ENCODE assay signal across 9 mouse cellular contexts in genomic region chr19:11811688-11812365, GRCm38 (mm10). TPM values are rescaled to one million over a fixed set of nuclear protein-coding genes. Genes with fewer than 3 reads are reported as not detected.
DNase-seq lines count a peak whose midpoint lies in the region; ATAC-seq and TF ChIP-seq lines count a peak whose summit lies in the region.
"Had no signal": no experiment of that assay in that cellular context is flagged by ENCODE, and none has a peak within 500 bp of the region (broad histone marks: within the 10 kb centered on the region; RNA-seq: fewer than 3 reads in every experiment).

No protein-coding gene starts in this region.

- DNase-seq in stomach, postnatal 0 days (ENCODE audit: low spot score) = no peak
- no peak for DNase-seq in left cerebral cortex, adult 9 months (ENCODE audit: low spot score in 2 of 2)
- no peak for DNase-seq in thymus, adult 18-20 months
- DNase-seq in left cerebral cortex, adult 2 months (ENCODE audit: extremely low spot score in 1 of 2, low spot score in 2 of 2) = no peak

- H3K36me3 ChIP-seq in stomach, embryonic 14.5 days (ENCODE audit: control insufficient read depth, insufficient read depth, low read length) = no peaks in the 10 kb centered on the region
- H3K36me3 ChIP-seq in stomach, postnatal 0 days (ENCODE audit: control insufficient read depth, insufficient read depth, low read length) = no peaks in the 10 kb centered on the region
- no peaks in the 10 kb centered on the region for H3K36me3 ChIP-seq in hindbrain, embryonic 12.5 days
- H3K36me3 ChIP-seq in liver, embryonic 12.5 days = no peaks in the 10 kb centered on the region

- H3K4me2 ChIP-seq in stomach, embryonic 14.5 days (replicated peaks; ENCODE audit: low read depth, low read length) = no peak overlapping the region
- no peak overlapping the region for H3K4me2 ChIP-seq in stomach, postnatal 0 days (replicated peaks; ENCODE audit: low read depth)
- no peak overlapping the region for H3K4me2 ChIP-seq in hindbrain, embryonic 12.5 days (replicated peaks)
- H3K4me2 ChIP-seq in liver, embryonic 12.5 days = no peak overlapping the region

- 0 out of 2 replicates have a peak, but pooled peaks have one; percentile 47 for ATAC-seq in stomach, embryonic 14.5 days (ENCODE audit: insufficient number of reproducible peaks, insufficient read depth, low FRiP score, low read depth)
- no peak for ATAC-seq in stomach, postnatal 0 days (ENCODE audit: low FRiP score, low TSS enrichment)
- peak; percentile 94 for ATAC-seq in hindbrain, embryonic 12.5 days (ENCODE audit: low FRiP score)
- peak; percentile 54; the same call in 1 of the 2 replicates for ATAC-seq in liver, embryonic 12.5 days
- ATAC-seq in inflammation-experienced regulatory T-cells, adult 6 months = no peak

- no peak overlapping the region for H3K27ac ChIP-seq in stomach, embryonic 14.5 days (ENCODE audit: low read length)
- no peak overlapping the region for H3K27ac ChIP-seq in stomach, postnatal 0 days (replicated peaks)
- H3K27ac ChIP-seq in hindbrain, embryonic 12.5 days = no peak overlapping the region
- no peak overlapping the region for H3K27ac ChIP-seq in liver, embryonic 12.5 days
- H3K27ac ChIP-seq in left cerebral cortex, adult 2 months = no peak overlapping the region

- H3K4me1 ChIP-seq in stomach, embryonic 14.5 days (ENCODE audit: control insufficient read depth, insufficient read depth, low read length) = peaks cover 23% of the 10 kb centered on the region
- H3K4me1 ChIP-seq in stomach, postnatal 0 days (replicated peaks; ENCODE audit: control insufficient read depth, insufficient read depth) = peaks cover 9% of the 10 kb centered on the region; the same call in 1 of the 2 replicates
- peaks cover 3% of the 10 kb centered on the region; the same call in 1 of the 2 replicates for H3K4me1 ChIP-seq in hindbrain, embryonic 12.5 days
- no peaks in the 10 kb centered on the region for H3K4me1 ChIP-seq in liver, embryonic 12.5 days

- no peaks in the 10 kb centered on the region for H3K27me3 ChIP-seq in stomach, embryonic 14.5 days (ENCODE audit: control insufficient read depth, insufficient read depth, low read length)
- H3K27me3 ChIP-seq in stomach, postnatal 0 days (ENCODE audit: control insufficient read depth, insufficient read depth, low read length) = no peaks in the 10 kb centered on the region
- peaks cover 11% of the 10 kb centered on the region for H3K27me3 ChIP-seq in hindbrain, embryonic 12.5 days
- H3K27me3 ChIP-seq in liver, embryonic 12.5 days (replicated peaks) = peaks cover 19% of the 10 kb centered on the region

- no peak for TF ChIP-seq CTCF in stomach, postnatal 0 days (IDR thresholded peaks at IDR 0.05; ENCODE audit: low read depth)
- TF ChIP-seq CTCF in left cerebral cortex, adult 2 months (IDR thresholded peaks at IDR 0.05) = no peak

- intact Hi-C loops in left cerebral cortex, adult 2 months (cut with DNase I) = no loop called here

- H3K4me3 ChIP-seq in stomach, embryonic 14.5 days (ENCODE audit: low read depth, low read length) = no peak overlapping the region
- no peak overlapping the region for H3K4me3 ChIP-seq in stomach, postnatal 0 days (ENCODE audit: low read depth, low read length)
- H3K4me3 ChIP-seq in hindbrain, embryonic 12.5 days = no peak overlapping the region
- H3K4me3 ChIP-seq in liver, embryonic 12.5 days = no peak overlapping the region
- H3K4me3 ChIP-seq in left cerebral cortex, adult 2 months = no peak overlapping the region

- WGBS in stomach, embryonic 14.5 days = 43% methylated on average over 5 of the region's 5 CpGs
- WGBS in stomach, postnatal 0 days = 54% methylated on average over 5 of the region's 5 CpGs
- 46% methylated on average over 5 of the region's 5 CpGs for WGBS in hindbrain, embryonic 12.5 days
- WGBS in liver, embryonic 12.5 days (ENCODE audit: insufficient replicate concordance) = 42% methylated on average over 5 of the region's 5 CpGs

- H3K9me3 ChIP-seq in stomach, embryonic 14.5 days (ENCODE audit: control insufficient read depth, low read depth, low read length) = no peaks in the 10 kb centered on the region
- H3K9me3 ChIP-seq in stomach, postnatal 0 days (ENCODE audit: control insufficient read depth, low read length) = no peaks in the 10 kb centered on the region
- no peaks in the 10 kb centered on the region for H3K9me3 ChIP-seq in hindbrain, embryonic 12.5 days (replicated peaks)
- no peaks in the 10 kb centered on the region for H3K9me3 ChIP-seq in liver, embryonic 12.5 days (replicated peaks)

- no peak overlapping the region for H3K9ac ChIP-seq in stomach, embryonic 14.5 days (replicated peaks; ENCODE audit: low read depth, low read length)
- no peak overlapping the region for H3K9ac ChIP-seq in stomach, postnatal 0 days (ENCODE audit: low read length)
- no peak overlapping the region for H3K9ac ChIP-seq in hindbrain, embryonic 12.5 days
- no peak overlapping the region for H3K9ac ChIP-seq in liver, embryonic 12.5 days

- no peak for TF ChIP-seq EP300 in stomach, postnatal 0 days (optimal IDR thresholded peaks at IDR 0.05)

RNA-seq across cellular contexts. Expression of gene Stx3, which starts 7.4 kb away (rescaled TPM):
- polyA plus RNA-seq in stomach, embryonic 14.5 days (2014; fragmentation: Nextera tagmentation; extraction: Ambion mirVana) = 22.8 and 23.2 TPM in 2 replicates
- 17.9 and 18.7 TPM in 2 replicates for polyA plus RNA-seq in stomach, postnatal 0 days (2015; fragmentation: Nextera tagmentation; extraction: Ambion mirVana)
- 8.6 TPM in 2 replicates for polyA plus RNA-seq in hindbrain, embryonic 12.5 days (2016; fragmentation: Nextera tagmentation; extraction: Ambion mirVana)
- polyA plus RNA-seq in liver, embryonic 12.5 days (2016; fragmentation: Nextera tagmentation; extraction: Ambion mirVana) = 2.5 TPM in 2 replicates
- polyA plus RNA-seq in inflammation-experienced regulatory T-cells, adult 6 months (2017; shearing (Covaris generic)) = 1 to 10 TPM; 2.1 to 3.3 (median 3.2) TPM
- 10 to 100 TPM; 30.9 to 31.4 TPM for total RNA-seq in left cerebral cortex, adult 2 months (2021)

RNA-seq across cellular contexts. Expression of gene Olfr1417, which starts 27.2 kb away (rescaled TPM):
- 0.27 TPM in 1 of 2 replicates, not detected in the other for polyA plus RNA-seq in stomach, embryonic 14.5 days (2014; fragmentation: Nextera tagmentation; extraction: Ambion mirVana)
- polyA plus RNA-seq in stomach, postnatal 0 days (2015; fragmentation: Nextera tagmentation; extraction: Ambion mirVana) = not detected in 2 replicates
- not detected in 2 replicates for polyA plus RNA-seq in hindbrain, embryonic 12.5 days (2016; fragmentation: Nextera tagmentation; extraction: Ambion mirVana)
- polyA plus RNA-seq in liver, embryonic 12.5 days (2016; fragmentation: Nextera tagmentation; extraction: Ambion mirVana) = not detected in 2 replicates
- not detected for polyA plus RNA-seq in inflammation-experienced regulatory T-cells, adult 6 months (2017; shearing (Covaris generic))
- total RNA-seq in left cerebral cortex, adult 2 months (2021) = not detected
- polyA plus RNA-seq: small intestine, adult 2 months had no signal

RNA-seq across cellular contexts. Expression of gene Mrpl16, which starts 41.6 kb away (rescaled TPM):
- polyA plus RNA-seq in stomach, embryonic 14.5 days (2014; fragmentation: Nextera tagmentation; extraction: Ambion mirVana) = 51.1 and 59.7 TPM in 2 replicates
- polyA plus RNA-seq in stomach, postnatal 0 days (2015; fragmentation: Nextera tagmentation; extraction: Ambion mirVana) = 49.2 and 51.4 TPM in 2 replicates
- 41.7 and 43.5 TPM in 2 replicates for polyA plus RNA-seq in hindbrain, embryonic 12.5 days (2016; fragmentation: Nextera tagmentation; extraction: Ambion mirVana)
- 54.5 and 62.6 TPM in 2 replicates for polyA plus RNA-seq in liver, embryonic 12.5 days (2016; fragmentation: Nextera tagmentation; extraction: Ambion mirVana)
- polyA plus RNA-seq in inflammation-experienced regulatory T-cells, adult 6 months (2017; shearing (Covaris generic)) = 10 to 100 TPM; 34.9 to 46.7 (median 44.9) TPM
- 10 to 100 TPM; 36.8 to 37.9 TPM for total RNA-seq in left cerebral cortex, adult 2 months (2021)

RNA-seq across cellular contexts. Expression of gene Olfr1418, which starts 49.0 kb away (rescaled TPM):
- not detected in 2 replicates for polyA plus RNA-seq in stomach, embryonic 14.5 days (2014; fragmentation: Nextera tagmentation; extraction: Ambion mirVana)
- not detected in 2 replicates for polyA plus RNA-seq in stomach, postnatal 0 days (2015; fragmentation: Nextera tagmentation; extraction: Ambion mirVana)
- not detected in 2 replicates for polyA plus RNA-seq in hindbrain, embryonic 12.5 days (2016; fragmentation: Nextera tagmentation; extraction: Ambion mirVana)
- polyA plus RNA-seq in liver, embryonic 12.5 days (2016; fragmentation: Nextera tagmentation; extraction: Ambion mirVana) = not detected in 2 replicates
- not detected for polyA plus RNA-seq in inflammation-experienced regulatory T-cells, adult 6 months (2017; shearing (Covaris generic))
- not detected for total RNA-seq in left cerebral cortex, adult 2 months (2021)
- polyA plus RNA-seq: small intestine, adult 2 months had no signal

Comparison
In these comparisons a context has a peak if more than half of its experiments do, and no peak if none do; other contexts are left out.
1. ATAC-seq: peak in stomach, embryonic 14.5 days (single experiment), hindbrain, embryonic 12.5 days (single experiment) and liver, embryonic 12.5 days (single experiment); none in stomach, postnatal 0 days (single experiment) and inflammation-experienced regulatory T-cells, adult 6 months (single experiment).